11 mouse cellular contexts compared by ENCODE assay signal in genomic region chr2:95494698-95495088, GRCm38 (mm10).
DNase-seq lines count a peak whose midpoint lies in the region; ATAC-seq and TF ChIP-seq lines count a peak whose summit lies in the region.
"Had no signal": no experiment of that assay in that cellular context is flagged by ENCODE, and none has a peak within 500 bp of the region (broad histone marks: within the 10 kb centered on the region; RNA-seq: fewer than 3 reads in every experiment).

No protein-coding gene starts in this region.

- peak; percentile 17 for DNase-seq in forebrain, embryonic 14.5 days (ENCODE audit: low spot score)
- DNase-seq in forebrain, postnatal 0 days = no peak
- DNase-seq in lung, postnatal 10 days = peak; percentile 2
- no peak for DNase-seq in lung, postnatal 25 days (ENCODE audit: low spot score)
- DNase-seq in brain, embryonic 14.5 days (ENCODE audit: low read depth) = peak; percentile 13
- DNase-seq in mesoderm, embryonic 11.5 days (ENCODE audit: low read depth, low spot score) = peak; percentile 2
- no peak for DNase-seq in spleen, postnatal 4 days (ENCODE audit: low spot score in 2 of 2)
- DNase-seq in urinary bladder, postnatal 4 days (ENCODE audit: low spot score in 2 of 2) = no peak
- DNase-seq: gastrocnemius, postnatal 25 days; kidney, adult 18-20 months had no signal

- WGBS in forebrain, embryonic 14.5 days = 41% methylated on average over 4 of the region's 4 CpGs
- 48% methylated on average over 4 of the region's 4 CpGs for WGBS in forebrain, postnatal 0 days

- H3K4me2 ChIP-seq in forebrain, embryonic 14.5 days (ENCODE audit: low read length) = no peak overlapping the region
- no peak overlapping the region for H3K4me2 ChIP-seq in forebrain, postnatal 0 days (ENCODE audit: low read depth)

- H3K9me3 ChIP-seq in forebrain, embryonic 14.5 days (replicated peaks; ENCODE audit: control insufficient read depth, low read length) = no peaks in the 10 kb centered on the region
- no peaks in the 10 kb centered on the region for H3K9me3 ChIP-seq in forebrain, postnatal 0 days (ENCODE audit: low read length)

- no peak for ATAC-seq in forebrain, embryonic 14.5 days
- ATAC-seq in forebrain, postnatal 0 days = no peak
- ATAC-seq: lung, postnatal 0 days had no signal

- no peak overlapping the region for H3K27ac ChIP-seq in forebrain, embryonic 14.5 days (ENCODE audit: low read depth, low read length)
- no peak overlapping the region for H3K27ac ChIP-seq in forebrain, postnatal 0 days (ENCODE audit: low read depth, low read length)

- no peaks in the 10 kb centered on the region for H3K27me3 ChIP-seq in forebrain, embryonic 14.5 days (replicated peaks; ENCODE audit: control insufficient read depth, insufficient read depth, low read length)
- H3K27me3 ChIP-seq in forebrain, postnatal 0 days (ENCODE audit: insufficient read depth, low read length) = no peaks in the 10 kb centered on the region

- no peak overlapping the region for H3K9ac ChIP-seq in forebrain, embryonic 14.5 days (ENCODE audit: low read length)
- no peak overlapping the region for H3K9ac ChIP-seq in forebrain, postnatal 0 days

- TF ChIP-seq POLR2A in brain, embryonic 14.5 days (IDR thresholded peaks at IDR 0.05; ENCODE audit: borderline replicate concordance, extremely low read depth, insufficient read depth, insufficient read length, poor library complexity, severe bottlenecking) = no peak

- no peaks in the 10 kb centered on the region for H3K36me3 ChIP-seq in forebrain, embryonic 14.5 days (ENCODE audit: control insufficient read depth, insufficient read depth, low read length)
- no peaks in the 10 kb centered on the region for H3K36me3 ChIP-seq in forebrain, postnatal 0 days (ENCODE audit: insufficient read depth)

- H3K4me1 ChIP-seq in forebrain, embryonic 14.5 days (ENCODE audit: control insufficient read depth, insufficient read depth, low read length) = no peaks in the 10 kb centered on the region
- no peaks in the 10 kb centered on the region for H3K4me1 ChIP-seq in forebrain, postnatal 0 days (ENCODE audit: insufficient read depth)

- H3K4me3 ChIP-seq in forebrain, embryonic 14.5 days (ENCODE audit: low read depth, low read length) = no peak overlapping the region
- H3K4me3 ChIP-seq in forebrain, postnatal 0 days (ENCODE audit: low read depth, low read length) = no peak overlapping the region

- no peak; the same call in 1 of the 2 replicates for TF ChIP-seq CTCF in forebrain, postnatal 0 days (IDR thresholded peaks at IDR 0.05; ENCODE audit: low read depth)
- TF ChIP-seq CTCF in brain, embryonic 14.5 days (IDR thresholded peaks at IDR 0.05; ENCODE audit: borderline replicate concordance, extremely low read depth, insufficient read depth, insufficient read length) = peak; percentile 32; the same call in 1 of the 2 replicates

Comparison
In these comparisons a context has a peak if more than half of its experiments do, and no peak if none do; other contexts are left out.
1. DNase-seq: peak in forebrain, embryonic 14.5 days (single experiment), lung, postnatal 10 days (single experiment), brain, embryonic 14.5 days (single experiment) and mesoderm, embryonic 11.5 days (single experiment); none in forebrain, postnatal 0 days (single experiment), lung, postnatal 25 days (single experiment), spleen, postnatal 4 days (0 of 2) and urinary bladder, postnatal 4 days (0 of 2).